Mouse (Mus musculus) midbrain, embryonic 13.5 days (tissue): ENCODE data around the gene Egflam. TPM values are rescaled to one million over a fixed set of nuclear protein-coding genes. Genes with fewer than 3 reads are reported as not detected.

Experiments
- ATAC-seq: fragments of 200-750 bp; cut with Nextera tagmentation; 2 replicates; pipeline ENCODE4 v1.8.0; 2017; ENCODE audit warnings: mild to moderate bottlenecking, moderate TSS enrichment, moderate library complexity
- H3K27ac ChIP-seq: fragments of 300-500 bp; sonication (generic); 2 replicates; pipeline ENCODE4 v1.5.1; 2015; ENCODE audit warnings: inconsistent platforms, mild to moderate bottlenecking, moderate library complexity
- H3K27me3 ChIP-seq: fragments of 300-500 bp; sonication (generic); 2 replicates; pipeline ENCODE4 v1.6.1; 2015; ENCODE audit warnings: mild to moderate bottlenecking, inconsistent platforms
- H3K36me3 ChIP-seq: fragments of 300-500 bp; sonication (generic); 2 replicates; pipeline ENCODE4 v1.6.1; 2015; ENCODE audit warnings: mild to moderate bottlenecking, inconsistent platforms
- H3K4me1 ChIP-seq: fragments of 300-500 bp; sonication (generic); replicated peaks from 2 replicates; pipeline ENCODE4 v1.6.1; 2015; ENCODE audit warnings: inconsistent platforms
- H3K4me2 ChIP-seq: fragments of 300-500 bp; sonication (generic); replicated peaks from 2 replicates; pipeline ENCODE4 v1.6.1; 2015; ENCODE audit warnings: moderate library complexity, mild to moderate bottlenecking, inconsistent platforms
- H3K4me3 ChIP-seq: fragments of 300-500 bp; sonication (generic); replicated peaks from 2 replicates; pipeline ENCODE4 v1.5.1; 2015; ENCODE audit warnings: mild to moderate bottlenecking, inconsistent platforms
- H3K9ac ChIP-seq: fragments of 300-500 bp; sonication (generic); replicated peaks from 2 replicates; pipeline ENCODE4 v1.6.1; 2015; ENCODE audit warnings: mild to moderate bottlenecking, inconsistent platforms
- H3K9me3 ChIP-seq: fragments of 300-500 bp; sonication (generic); 2 replicates; pipeline ENCODE4 v1.6.1; 2016; ENCODE audit warnings: mild to moderate bottlenecking, inconsistent platforms
- WGBS: fragments of 180-500 bp; shearing (Covaris S2); methylation state at CpG from one replicate; pipeline ENCODE4 v1.1.7; 2015; 5-methylcytosine and 5-hydroxymethylcytosine counted together
- polyA plus RNA-seq: library from polyadenylated mRNA; unstranded; fragments of >200 nt; fragmentation: Nextera tagmentation; extraction: Ambion mirVana; gene quantifications from 2 replicates; pipeline ENCODE4 v1.2.1, GENCODE M21; 2015

Egflam gene
- 5.7 and 7.7 TPM in 2 replicates for polyA plus RNA-seq

DNA sequence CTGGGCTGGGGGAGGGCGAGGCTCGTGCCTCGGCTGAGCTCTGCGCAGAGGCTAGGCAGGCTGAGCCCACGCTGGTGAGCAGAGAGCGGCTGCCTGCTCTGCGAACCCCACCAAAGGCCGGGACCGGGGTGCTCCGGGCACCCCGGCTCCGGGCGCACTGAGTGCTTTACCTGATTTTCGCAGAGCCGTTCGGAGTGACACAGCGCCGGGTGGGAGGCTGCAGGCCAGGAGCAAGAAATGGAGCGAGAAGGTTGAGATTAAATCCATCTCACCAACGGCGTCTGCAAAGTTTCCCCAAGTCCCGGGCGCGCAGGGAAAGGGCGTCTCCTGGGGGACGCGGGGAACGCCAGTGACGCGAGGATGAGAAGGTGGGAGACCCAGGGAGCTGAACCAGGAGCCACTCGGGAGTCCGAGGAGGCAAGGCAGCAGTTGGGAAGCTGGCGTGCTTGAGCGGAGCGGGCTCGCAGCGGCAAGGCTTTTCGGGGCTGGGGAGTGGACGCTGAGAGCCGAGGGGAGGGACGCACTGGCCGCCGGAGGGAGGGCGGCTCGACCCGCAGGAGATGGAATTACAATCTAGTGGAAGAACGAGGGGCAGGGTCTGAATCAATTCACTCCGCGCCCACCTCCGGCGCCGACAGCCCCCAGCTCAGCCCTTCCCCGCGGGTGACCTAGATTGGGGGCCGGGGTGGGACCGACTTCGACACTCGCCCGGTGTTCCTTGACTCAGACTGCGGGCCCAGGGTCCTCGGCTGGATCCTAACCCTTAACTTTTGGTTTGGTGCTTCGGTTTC is at the start of gene Egflam:
TSS of gene Egflam (minus strand) at position 578 of the 791 bp plus-strand sequence.
- WGBS: under 1% methylated on average over 62 of the region's 62 CpGs
- Histone ChIP-seq H3K9me3 (no peaks in the 10 kb centered on the region), H3K4me3 (peak within 1 kb of the TSS; percentile 49), H3K36me3 (no peaks in the 10 kb centered on the region), H3K27ac (peak within 1 kb of the TSS; percentile 33; the same call in 1 of the 2 replicates), H3K9ac (peak within 1 kb of the TSS; percentile 66), H3K4me2 (peak within 1 kb of the TSS; percentile 82), H3K27me3 (peaks cover 33% of the 10 kb centered on the region), H3K4me1 (peaks cover 11% of the 10 kb centered on the region)
- peak; percentile 86 for ATAC-seq

DNA sequence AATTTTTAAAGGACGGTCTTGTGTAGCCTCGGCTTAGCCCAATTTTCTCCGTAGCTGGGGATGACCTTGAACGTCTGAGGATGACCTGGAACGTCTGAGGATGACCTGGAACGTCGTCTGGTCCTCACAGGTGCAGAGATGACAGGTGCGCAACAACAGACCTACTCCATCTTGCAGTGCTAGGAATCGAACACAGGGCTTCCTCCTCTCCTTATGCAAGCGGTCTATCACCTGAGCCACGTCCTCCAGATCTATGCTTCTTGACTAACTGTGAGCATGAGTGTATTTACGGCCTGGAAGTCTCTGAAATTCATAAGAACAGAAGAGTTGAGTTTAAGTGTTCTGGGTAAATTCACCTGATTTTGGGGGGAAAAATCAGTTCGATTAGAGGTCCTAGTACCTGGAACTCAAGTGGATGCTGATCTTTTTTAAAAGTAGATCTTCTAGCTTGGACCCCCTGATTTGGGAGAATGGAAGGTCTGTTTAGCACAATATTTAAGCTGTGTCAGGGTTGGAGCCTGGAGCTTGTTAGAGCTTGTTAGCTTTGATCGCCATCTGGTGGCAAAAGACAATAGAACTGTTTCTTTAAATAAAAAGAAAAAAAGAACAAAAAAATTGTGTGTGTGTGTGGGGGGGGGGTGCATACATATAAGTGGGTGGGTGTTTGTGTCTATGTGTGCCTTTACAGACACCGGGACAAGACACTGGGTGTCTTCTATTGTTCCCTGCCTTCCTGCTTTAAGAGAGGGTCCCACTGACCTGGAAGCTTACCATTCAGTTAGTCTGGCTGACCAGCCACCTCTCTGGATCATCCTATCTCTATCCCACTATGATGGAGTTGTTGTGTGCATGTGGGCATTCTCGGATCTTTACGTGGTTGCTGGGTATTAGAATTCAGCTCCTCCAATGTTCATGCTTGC is 45.5 kb upstream of the Egflam start:
- ATAC-seq: no peak; the same call in 1 of the 2 replicates
- Histone ChIP-seq H3K27me3 (no peaks in the 10 kb centered on the region), H3K9me3 (no peaks in the 10 kb centered on the region), H3K27ac (no peak overlapping the region), H3K36me3 (no peaks in the 10 kb centered on the region), H3K4me3 (no peak overlapping the region), H3K4me1 (peaks cover 6% of the 10 kb centered on the region; the same call in 1 of the 2 replicates), H3K9ac (no peak overlapping the region), H3K4me2 (no peak overlapping the region)
- WGBS: 72% methylated on average over 17 of the region's 17 CpGs

DNA sequence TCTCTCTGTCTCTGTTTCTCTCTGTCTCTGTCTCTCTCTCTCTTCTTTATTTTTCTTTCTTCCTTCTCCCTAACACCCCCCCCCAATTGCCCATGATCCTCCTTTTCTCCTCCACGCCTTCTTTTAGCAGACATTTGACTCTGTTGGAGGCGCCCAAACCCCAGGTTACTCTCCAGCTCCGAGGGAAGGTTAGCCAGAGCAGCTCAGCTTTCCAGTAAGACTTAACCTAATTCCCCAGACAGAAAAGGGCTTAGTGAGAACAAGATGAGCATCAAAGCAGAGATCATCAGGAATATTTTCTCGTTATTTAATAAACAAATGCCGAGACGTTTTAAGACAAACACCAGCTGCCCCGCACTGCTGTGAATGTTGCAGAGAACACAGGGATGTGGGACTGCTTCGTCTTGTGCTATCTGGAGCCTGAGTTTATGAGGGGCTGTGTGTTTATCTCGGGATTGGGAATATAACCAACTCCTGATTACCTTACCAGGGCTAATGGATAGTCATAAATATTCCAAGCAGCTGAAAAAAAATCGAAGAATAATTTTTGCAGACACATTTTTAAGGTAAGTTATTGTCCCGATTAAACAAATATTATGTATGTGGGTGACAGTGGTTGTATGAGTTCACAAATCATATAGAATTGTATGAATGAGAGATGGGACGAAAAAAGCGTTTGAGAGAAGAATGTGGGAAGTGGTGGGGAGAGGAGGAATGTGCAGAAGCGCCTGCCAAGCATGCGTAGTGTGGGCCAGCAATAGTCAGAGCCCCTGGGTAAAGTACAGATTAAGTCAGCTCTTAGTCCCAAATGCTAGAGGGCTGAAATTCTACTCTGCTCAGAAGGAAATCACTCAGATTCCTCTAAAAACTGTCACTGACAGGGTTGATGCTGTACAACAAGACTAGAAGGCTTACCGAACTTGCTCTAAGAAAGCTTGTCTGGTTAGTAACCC is 44.2 kb upstream of the Egflam start:
- no peaks in the 10 kb centered on the region for H3K36me3 ChIP-seq
- 65% methylated on average over 16 of the region's 16 CpGs for WGBS
- H3K9me3 ChIP-seq: no peaks in the 10 kb centered on the region
- no peak overlapping the region for H3K27ac ChIP-seq
- H3K4me3 ChIP-seq: no peak overlapping the region
- no peak overlapping the region for H3K4me2 ChIP-seq
- no peak for ATAC-seq
- no peak overlapping the region for H3K9ac ChIP-seq
- no peaks in the 10 kb centered on the region for H3K27me3 ChIP-seq
- H3K4me1 ChIP-seq: peaks cover 6% of the 10 kb centered on the region; the same call in 1 of the 2 replicates

DNA sequence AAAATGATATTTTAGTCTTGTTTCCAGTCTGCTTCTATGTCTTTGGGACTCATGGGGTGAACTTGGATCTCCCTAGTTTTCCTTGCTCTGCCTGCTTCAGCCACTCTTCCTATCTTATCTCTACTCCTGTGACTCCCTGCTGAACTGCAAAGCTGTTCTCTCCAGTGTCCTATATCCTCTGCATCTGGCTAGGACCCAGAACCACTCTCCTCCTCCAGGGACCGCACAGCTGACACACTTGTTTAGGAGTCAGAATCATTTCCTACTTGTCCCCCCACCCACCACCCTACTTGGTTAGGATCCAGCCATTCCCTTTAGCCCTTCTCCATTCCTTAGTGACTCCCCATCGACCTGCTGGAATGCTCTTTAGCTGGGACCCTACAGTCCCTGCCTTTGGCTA is 26.1 kb upstream of the Egflam start:
- H3K9me3 ChIP-seq: no peaks in the 10 kb centered on the region
- no peak overlapping the region for H3K9ac ChIP-seq
- H3K27ac ChIP-seq: no peak overlapping the region
- H3K4me3 ChIP-seq: no peak overlapping the region
- H3K36me3 ChIP-seq: no peaks in the 10 kb centered on the region
- 82% methylated on average over 2 of the region's 2 CpGs for WGBS
- H3K4me1 ChIP-seq: no peaks in the 10 kb centered on the region
- ATAC-seq: no peak
- no peak overlapping the region for H3K4me2 ChIP-seq
- H3K27me3 ChIP-seq: no peaks in the 10 kb centered on the region

DNA sequence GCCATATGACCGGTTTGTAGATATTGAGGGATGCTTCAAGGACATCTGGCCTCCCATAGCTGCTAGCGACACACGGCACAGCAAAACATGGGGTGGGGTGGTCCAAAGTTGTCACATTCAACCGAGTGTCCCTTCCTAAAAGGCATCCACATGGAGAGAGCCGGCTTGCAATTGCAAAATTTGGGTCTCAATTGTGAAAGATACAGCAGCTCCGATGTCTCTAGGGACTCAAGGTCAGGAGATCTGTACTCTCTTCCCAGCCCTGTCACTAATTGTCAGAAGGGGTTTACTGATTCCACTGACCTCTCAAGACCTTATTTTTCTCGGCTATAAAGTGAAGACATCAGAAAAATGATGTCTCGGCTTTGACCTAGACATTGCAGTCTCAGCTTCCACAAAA is 6.3 kb upstream of the Egflam start:
- Histone ChIP-seq H3K27ac (no peak overlapping the region), H3K4me1 (no peaks in the 10 kb centered on the region), H3K4me2 (no peak overlapping the region), H3K4me3 (no peak overlapping the region), H3K27me3 (peaks cover 7% of the 10 kb centered on the region), H3K9me3 (no peaks in the 10 kb centered on the region), H3K36me3 (no peaks in the 10 kb centered on the region), H3K9ac (no peak overlapping the region)
- ATAC-seq: no peak
- WGBS: 88% methylated on average over 8 of the region's 8 CpGs

DNA sequence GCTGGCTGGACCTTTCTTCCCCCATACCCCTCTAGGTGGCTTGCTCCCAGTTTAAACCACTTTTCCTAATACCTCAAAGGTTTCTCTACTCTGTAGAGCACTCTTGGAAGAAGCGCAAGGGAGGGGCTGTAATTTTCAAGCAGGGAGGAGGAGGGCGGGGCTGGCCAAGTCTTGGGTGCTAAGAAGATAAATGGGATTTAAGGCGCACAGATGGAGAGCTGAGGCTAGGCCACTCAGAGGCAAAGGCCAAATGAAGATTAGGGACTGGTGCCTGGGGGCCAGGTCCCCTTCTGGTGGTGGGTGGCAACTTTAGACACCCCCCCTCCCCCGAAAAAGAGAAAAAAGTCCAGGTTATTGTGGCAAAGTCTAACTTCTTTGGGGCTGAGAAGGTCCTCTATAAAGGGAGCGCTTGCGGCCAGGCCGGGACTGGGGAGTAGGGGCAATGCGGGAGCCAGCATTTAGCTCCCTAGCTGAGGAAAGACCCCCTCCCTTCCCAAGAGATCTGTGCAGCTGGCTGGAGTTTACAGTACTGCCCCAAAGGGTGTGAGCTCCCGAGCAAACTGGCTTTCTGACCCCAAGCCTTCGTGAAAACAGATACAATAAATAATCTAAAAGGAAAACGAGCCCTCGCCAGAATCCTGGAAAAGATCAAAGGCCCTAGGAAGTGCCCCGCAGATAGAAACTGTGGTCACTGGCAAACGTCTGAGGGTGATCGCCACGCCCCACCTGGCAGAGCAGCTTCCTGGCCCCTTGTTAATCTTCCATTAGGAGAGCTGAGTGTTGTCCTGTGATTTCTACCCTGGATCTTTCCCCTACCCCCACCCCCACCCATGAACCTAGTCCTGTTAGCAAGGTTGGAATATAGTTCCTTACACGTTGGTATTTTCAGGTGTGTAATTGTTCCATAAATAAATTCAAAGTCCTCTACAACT is 680 bp upstream of the Egflam start:
- WGBS: 5% methylated on average over 17 of the region's 17 CpGs
- H3K9me3 ChIP-seq: no peaks in the 10 kb centered on the region
- H3K4me1 ChIP-seq: peaks cover 11% of the 10 kb centered on the region
- peak; percentile 70 for ATAC-seq
- peak overlapping the region; percentile 82 for H3K4me2 ChIP-seq
- no peak overlapping the region for H3K27ac ChIP-seq
- H3K9ac ChIP-seq: peak overlapping the region; percentile 66; the same call in 1 of the 2 replicates
- H3K36me3 ChIP-seq: no peaks in the 10 kb centered on the region
- H3K27me3 ChIP-seq: peaks cover 33% of the 10 kb centered on the region
- H3K4me3 ChIP-seq: peak overlapping the region; percentile 49

DNA sequence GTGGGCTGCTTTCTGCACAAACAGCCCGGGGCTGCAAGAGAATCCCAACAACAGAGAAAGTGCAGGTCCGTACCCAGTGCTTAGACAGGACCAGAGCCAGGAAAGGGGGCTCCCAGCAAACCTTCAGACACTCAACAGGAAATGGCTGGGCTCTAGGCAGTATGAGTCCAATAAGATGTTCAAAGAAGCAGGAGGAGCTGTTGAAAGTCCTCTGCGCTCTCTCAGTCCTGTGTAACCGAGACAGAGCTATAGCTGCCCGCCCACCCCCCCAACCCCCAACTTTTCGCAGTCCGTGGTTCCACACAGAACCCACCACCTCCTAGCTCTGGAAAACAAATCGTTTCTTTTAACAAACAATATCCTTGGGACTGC is 763 bp downstream of the Egflam start:
- peak overlapping the region; percentile 82 for H3K4me2 ChIP-seq
- peak overlapping the region; percentile 49 for H3K4me3 ChIP-seq
- WGBS: under 1% methylated on average over 8 of the region's 8 CpGs
- H3K9me3 ChIP-seq: no peaks in the 10 kb centered on the region
- peaks cover 33% of the 10 kb centered on the region for H3K27me3 ChIP-seq
- peak; percentile 41 for ATAC-seq
- H3K4me1 ChIP-seq: peaks cover 11% of the 10 kb centered on the region
- H3K9ac ChIP-seq: peak overlapping the region; percentile 66
- no peaks in the 10 kb centered on the region for H3K36me3 ChIP-seq
- H3K27ac ChIP-seq: peak overlapping the region; percentile 33; the same call in 1 of the 2 replicates

DNA sequence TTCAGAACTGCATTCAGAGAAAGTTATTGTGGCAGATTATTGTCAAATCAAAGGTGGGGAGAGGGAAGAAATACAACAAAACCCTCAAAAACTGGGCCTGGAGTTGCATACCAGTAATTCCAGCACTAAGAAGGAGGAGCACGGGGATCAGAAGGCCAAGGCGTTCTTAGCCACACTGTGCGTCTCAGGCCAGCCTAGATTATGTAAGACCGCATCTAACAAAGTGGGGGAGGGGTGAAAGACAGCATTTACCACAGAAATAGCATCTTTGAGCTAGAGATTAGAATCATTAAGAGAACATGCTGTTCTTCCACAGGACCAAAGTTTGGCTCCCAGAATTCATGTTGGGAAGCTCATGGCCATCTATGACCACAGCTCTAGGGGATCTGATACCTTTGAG is 14.8 kb downstream of the Egflam start:
- no peak overlapping the region for H3K4me2 ChIP-seq
- WGBS: 87% methylated on average over 4 of the region's 4 CpGs
- ATAC-seq: no peak

DNA sequence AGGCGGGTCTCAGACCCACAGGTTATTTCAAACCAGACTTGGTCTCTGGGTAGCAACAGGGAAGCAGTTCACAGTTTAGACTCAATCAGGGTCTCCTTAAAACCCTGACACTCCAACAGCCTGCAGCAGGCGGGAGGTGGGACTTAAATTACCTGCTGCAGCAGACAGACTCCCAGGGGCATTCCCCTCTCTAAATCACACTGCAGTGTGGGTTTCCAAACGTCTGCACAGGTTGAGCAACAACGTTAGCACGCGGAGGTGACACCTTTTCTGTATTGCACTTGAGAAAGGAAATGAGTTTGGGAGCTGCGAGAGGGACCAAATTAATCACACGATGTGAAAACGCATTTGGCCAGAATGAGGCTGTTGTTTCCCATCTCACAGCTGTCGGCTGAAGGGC is 15.7 kb downstream of the Egflam start:
- H3K9me3 ChIP-seq: no peaks in the 10 kb centered on the region
- 82% methylated on average over 10 of the region's 10 CpGs for WGBS
- no peak overlapping the region for H3K4me3 ChIP-seq
- no peaks in the 10 kb centered on the region for H3K36me3 ChIP-seq
- H3K9ac ChIP-seq: no peak overlapping the region
- no peak overlapping the region for H3K4me2 ChIP-seq
- no peaks in the 10 kb centered on the region for H3K4me1 ChIP-seq
- H3K27me3 ChIP-seq: no peaks in the 10 kb centered on the region
- no peak overlapping the region for H3K27ac ChIP-seq
- ATAC-seq: no peak

More for the DNA sequence above, 14.8 kb downstream of the Egflam start:
- H3K27ac ChIP-seq: no peak overlapping the region
- no peak overlapping the region for H3K4me3 ChIP-seq
- H3K9me3 ChIP-seq: no peaks in the 10 kb centered on the region
- H3K9ac ChIP-seq: no peak overlapping the region
- no peaks in the 10 kb centered on the region for H3K27me3 ChIP-seq
- H3K36me3 ChIP-seq: no peaks in the 10 kb centered on the region
- H3K4me1 ChIP-seq: no peaks in the 10 kb centered on the region

DNA sequence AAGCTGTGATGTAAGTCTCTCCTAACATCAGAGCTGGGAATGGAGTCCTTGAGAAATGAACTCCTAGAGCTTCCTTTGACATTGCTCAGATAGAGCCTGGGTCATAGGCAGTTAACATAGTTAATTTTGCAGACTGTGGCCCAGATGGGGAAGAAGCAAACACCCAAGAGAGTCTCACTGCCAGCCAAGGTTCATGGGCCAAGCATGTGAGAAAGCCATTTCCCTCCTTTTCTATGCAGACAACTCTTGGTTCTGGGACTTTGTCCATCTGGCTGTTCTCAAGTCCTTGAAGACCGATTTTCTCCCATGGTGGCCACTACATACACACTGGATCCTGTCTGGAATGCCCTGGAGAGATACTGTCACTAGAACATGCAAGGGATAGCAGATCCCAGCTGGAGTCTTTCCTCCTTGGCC is 45.6 kb downstream of the Egflam start:
- H3K4me1 ChIP-seq: no peaks in the 10 kb centered on the region
- no peak overlapping the region for H3K27ac ChIP-seq
- H3K4me3 ChIP-seq: no peak overlapping the region
- no peak overlapping the region for H3K4me2 ChIP-seq
- no peak for ATAC-seq
- H3K27me3 ChIP-seq: no peaks in the 10 kb centered on the region
- H3K9ac ChIP-seq: no peak overlapping the region
- no peaks in the 10 kb centered on the region for H3K9me3 ChIP-seq
- H3K36me3 ChIP-seq: no peaks in the 10 kb centered on the region
- WGBS: 85% methylated on average over 1 of the region's 1 CpGs
